Mouse (Mus musculus): ENCODE data around the gene Slc22a22.

Gene Slc22a22

GRCm38 (mm10) chr15:57477525-57477924 lies at the start of gene Slc22a22:
Gene Slc22a22 (minus strand): TSS chr15:57477625.
- no peak for DNase-seq (ENCODE audit: low spot score in 2 of 2)

GRCm38 (mm10) chr15:57523510-57524298 lies 46.3 kb upstream of the Slc22a22 start:
- no peak for DNase-seq (ENCODE audit: low spot score in 2 of 2)

- DNase-seq (ENCODE audit: low spot score in 2 of 2): no peak
Observed at GRCm38 (mm10) chr15:57522160-57522559, 44.7 kb upstream of the Slc22a22 start.

GRCm38 (mm10) chr15:57509185-57510172 lies 32.1 kb upstream of the Slc22a22 start:
- DNase-seq (ENCODE audit: low spot score in 2 of 2): no peak

- DNase-seq (ENCODE audit: low spot score in 2 of 2): peak; percentile 3 to 40
Observed at GRCm38 (mm10) chr15:57508242-57509184, 31.1 kb upstream of the Slc22a22 start.

- DNase-seq (ENCODE audit: low spot score in 2 of 2): no peak
Observed at GRCm38 (mm10) chr15:57504126-57504705, 26.8 kb upstream of the Slc22a22 start.

GRCm38 (mm10) chr15:57503656-57504055 lies 26.2 kb upstream of the Slc22a22 start:
- no peak for DNase-seq (ENCODE audit: low spot score in 2 of 2)

GRCm38 (mm10) chr15:57501559-57501958 lies 24.1 kb upstream of the Slc22a22 start:
- DNase-seq (ENCODE audit: low spot score in 2 of 2): no peak

GRCm38 (mm10) chr15:57496106-57496505 lies 18.7 kb upstream of the Slc22a22 start:
- DNase-seq (ENCODE audit: low spot score in 2 of 2): no peak

GRCm38 (mm10) chr15:57482509-57482908 lies 5.1 kb upstream of the Slc22a22 start:
- no peak for DNase-seq (ENCODE audit: low spot score in 2 of 2)

- DNase-seq (ENCODE audit: low spot score in 2 of 2): no peak
Observed at GRCm38 (mm10) chr15:57471648-57472047, 5.8 kb downstream of the Slc22a22 start.

GRCm38 (mm10) chr15:57465996-57466395 lies 11.4 kb downstream of the Slc22a22 start:
- DNase-seq (ENCODE audit: low spot score in 2 of 2): no peak

- no peak for DNase-seq (ENCODE audit: low spot score in 2 of 2)
Observed at GRCm38 (mm10) chr15:57465061-57465460, 12.4 kb downstream of the Slc22a22 start.

- no peak for DNase-seq (ENCODE audit: low spot score in 2 of 2)
Observed at GRCm38 (mm10) chr15:57464066-57464465, 13.4 kb downstream of the Slc22a22 start.

- no peak for DNase-seq (ENCODE audit: low spot score in 2 of 2)
Observed at GRCm38 (mm10) chr15:57461284-57461683, 16.1 kb downstream of the Slc22a22 start.

- no peak for DNase-seq (ENCODE audit: low spot score in 2 of 2)
Observed at GRCm38 (mm10) chr15:57457374-57457773, 20.1 kb downstream of the Slc22a22 start.

- DNase-seq (ENCODE audit: low spot score in 2 of 2): no peak
Observed at GRCm38 (mm10) chr15:57434710-57435404, 42.6 kb downstream of the Slc22a22 start.

- no peak for DNase-seq (ENCODE audit: low spot score in 2 of 2)
Observed at GRCm38 (mm10) chr15:57408498-57408897, 68.9 kb downstream of the Slc22a22 start.

GRCm38 (mm10) chr15:57398439-57399148 lies 78.8 kb downstream of the Slc22a22 start:
- no peak for DNase-seq (ENCODE audit: low spot score in 2 of 2)

- DNase-seq (ENCODE audit: low spot score in 2 of 2): no peak
Observed at GRCm38 (mm10) chr15:57394053-57394452, 83.4 kb downstream of the Slc22a22 start.
